Mouse (Mus musculus): ENCODE measurements around the gene Klhl40.

- TF ChIP-seq BHLHE40 (IDR thresholded peaks at IDR 0.05; ENCODE audit: low read depth, low read length) (no peak), NRF1 (IDR thresholded peaks at IDR 0.05; ENCODE audit: low read depth, low read length) (no peak), EP300 (IDR thresholded peaks at IDR 0.05; ENCODE audit: low read length) (no peak), PAX5 (IDR thresholded peaks at IDR 0.05; ENCODE audit: low read length) (no peak), POLR2A (IDR thresholded peaks at IDR 0.05; ENCODE audit: low read depth, low read length) (no peak), MAX (IDR thresholded peaks at IDR 0.05; ENCODE audit: low read length) (no peak)
Observed at GRCm38 (mm10) chr9:121762248-121762647, 15.2 kb upstream of the Klhl40 start.
